Mouse (Mus musculus): ENCODE results near the gene Pcnx. TPM values are rescaled to one million over a fixed set of nuclear protein-coding genes. Genes with fewer than 3 reads are reported as not detected.
A peak's percentile ranks its signal among the peaks of the same experiment; 100 is the strongest.

Gene Pcnx
- polyA plus RNA-seq, 1 experiment from 2014 or later, result 9.0 TPM

DNA sequence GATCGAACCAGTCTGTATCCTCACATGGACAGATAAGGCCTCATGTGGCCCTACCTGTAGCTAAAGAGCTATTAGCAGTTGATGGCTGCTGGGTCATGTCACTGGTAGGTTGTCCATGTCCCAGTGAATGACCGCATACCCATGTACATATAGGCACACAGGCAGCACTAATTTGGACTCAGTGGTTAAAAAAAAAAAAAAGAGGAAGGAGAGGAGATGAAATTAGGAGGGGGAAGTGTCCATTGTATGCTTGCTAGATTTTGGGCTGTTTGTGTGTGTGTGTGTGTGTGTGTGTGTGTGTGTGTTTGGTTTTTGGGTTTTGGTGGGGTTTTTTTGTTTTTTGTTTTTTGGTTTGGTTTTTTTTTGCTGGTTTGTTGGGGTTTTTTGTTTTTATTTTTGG is 26.7 kb upstream of the Pcnx start:
- Histone ChIP-seq H3K4me3 (no peak overlapping the region), H3K9ac (no peak overlapping the region), H3K27me3 (replicated peaks) (no peaks in the 10 kb centered on the region), H3K4me1 (0 out of 2 replicates have a peak, but pooled peaks cover 7% of the 10 kb centered on the region), H3K27ac (replicated peaks) (no peak overlapping the region), H3K9me3 (no peaks in the 10 kb centered on the region), H3K36me3 (no peaks in the 10 kb centered on the region), H3K4me2 (no peak overlapping the region)
- no peak for ATAC-seq (ENCODE audit: extremely low read depth, insufficient number of reproducible peaks, low FRiP score, low TSS enrichment)
- WGBS, result 76% methylated on average over 2 of the region's 2 CpGs

DNA sequence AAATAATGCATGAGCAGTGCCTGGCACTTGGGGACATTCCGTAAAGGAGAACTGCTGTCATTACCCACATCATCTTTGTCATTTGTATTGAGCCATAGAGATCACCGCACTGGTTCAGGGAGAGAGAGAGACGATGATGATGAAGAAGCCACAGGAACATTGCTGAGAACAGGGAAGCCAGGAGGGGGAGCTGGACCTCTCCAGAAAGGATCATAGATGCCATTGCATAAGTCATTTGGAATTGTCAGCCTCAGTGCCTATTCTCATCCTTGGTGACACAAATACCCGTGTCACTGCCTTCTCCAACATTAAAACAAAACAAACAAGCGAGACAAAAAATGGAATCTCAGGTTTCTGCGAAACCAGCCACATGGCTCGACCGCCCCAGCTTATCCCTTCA is 23.7 kb upstream of the Pcnx start:
- 67% methylated on average over 8 of the region's 8 CpGs for WGBS

GRCm38 (mm10) chr12:81837463-81837862 is 22.4 kb upstream of the Pcnx start:
- H3K4me3 ChIP-seq, result no peak overlapping the region
- WGBS, result 67% methylated on average over 5 of the region's 5 CpGs
- H3K4me2 ChIP-seq, result no peak overlapping the region
- no peak for ATAC-seq (ENCODE audit: extremely low read depth, insufficient number of reproducible peaks, low FRiP score, low TSS enrichment)
- H3K4me1 ChIP-seq, result peaks cover 3% of the 10 kb centered on the region; the same call in 1 of the 2 replicates
- no peaks in the 10 kb centered on the region for H3K9me3 ChIP-seq
- no peak overlapping the region for H3K9ac ChIP-seq
- H3K36me3 ChIP-seq, result no peaks in the 10 kb centered on the region
- H3K27me3 ChIP-seq (replicated peaks), result no peaks in the 10 kb centered on the region
- no peak overlapping the region for H3K27ac ChIP-seq (replicated peaks)

More for the DNA sequence above, 23.7 kb upstream of the Pcnx start:
- Histone ChIP-seq H3K36me3 (no peaks in the 10 kb centered on the region), H3K4me3 (no peak overlapping the region), H3K27me3 (replicated peaks) (no peaks in the 10 kb centered on the region), H3K9me3 (no peaks in the 10 kb centered on the region), H3K4me1 (peaks cover 7% of the 10 kb centered on the region; the same call in 1 of the 2 replicates), H3K9ac (no peak overlapping the region), H3K27ac (replicated peaks) (no peak overlapping the region), H3K4me2 (no peak overlapping the region)
- no peak for ATAC-seq (ENCODE audit: extremely low read depth, insufficient number of reproducible peaks, low FRiP score, low TSS enrichment)

DNA sequence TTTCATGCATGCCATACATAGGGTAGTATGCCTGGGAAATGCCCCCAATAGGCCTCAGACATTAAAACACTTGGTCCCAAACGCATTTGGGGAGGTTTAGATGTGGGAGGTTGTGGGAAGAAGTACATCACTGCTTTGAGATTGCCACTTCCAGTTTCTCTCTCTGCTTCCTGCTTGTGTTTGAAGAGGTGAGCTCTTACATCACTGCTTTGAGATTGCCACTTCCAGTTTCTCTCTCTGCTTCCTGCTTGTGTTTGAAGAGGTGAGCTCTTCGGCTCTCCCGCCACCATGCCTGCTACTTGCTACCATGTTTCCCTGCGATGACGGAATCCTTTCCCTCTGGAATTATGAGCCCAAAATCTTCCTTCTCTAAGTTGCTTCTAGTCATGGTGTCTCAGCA is 20.2 kb upstream of the Pcnx start:
- H3K9ac ChIP-seq, result no peak overlapping the region
- H3K27ac ChIP-seq (replicated peaks), result no peak overlapping the region
- H3K27me3 ChIP-seq (replicated peaks), result no peaks in the 10 kb centered on the region
- WGBS, result 79% methylated on average over 5 of the region's 5 CpGs
- H3K4me1 ChIP-seq, result peaks cover 8% of the 10 kb centered on the region
- H3K4me2 ChIP-seq, result no peak overlapping the region
- no peaks in the 10 kb centered on the region for H3K9me3 ChIP-seq
- H3K36me3 ChIP-seq, result no peaks in the 10 kb centered on the region
- no peak for ATAC-seq (ENCODE audit: extremely low read depth, insufficient number of reproducible peaks, low FRiP score, low TSS enrichment)
- no peak overlapping the region for H3K4me3 ChIP-seq

GRCm38 (mm10) chr12:81841046-81841445 is 18.8 kb upstream of the Pcnx start:
- Histone ChIP-seq H3K9me3 (no peaks in the 10 kb centered on the region), H3K36me3 (no peaks in the 10 kb centered on the region), H3K27ac (replicated peaks) (0 out of 2 replicates have a peak overlapping the region, but pooled peaks have one; percentile 12), H3K27me3 (replicated peaks) (no peaks in the 10 kb centered on the region), H3K4me1 (peaks cover 20% of the 10 kb centered on the region), H3K4me3 (no peak overlapping the region), H3K4me2 (no peak overlapping the region), H3K9ac (no peak overlapping the region)
- 44% methylated on average over 5 of the region's 5 CpGs for WGBS
- ATAC-seq (ENCODE audit: extremely low read depth, insufficient number of reproducible peaks, low FRiP score, low TSS enrichment), result no peak

GRCm38 (mm10) chr12:81843501-81843900 is 16.3 kb upstream of the Pcnx start:
- Histone ChIP-seq H3K4me2 (no peak overlapping the region), H3K9me3 (no peaks in the 10 kb centered on the region), H3K27ac (replicated peaks) (no peak overlapping the region), H3K9ac (no peak overlapping the region), H3K27me3 (replicated peaks) (no peaks in the 10 kb centered on the region), H3K36me3 (no peaks in the 10 kb centered on the region), H3K4me1 (peaks cover 20% of the 10 kb centered on the region), H3K4me3 (no peak overlapping the region)
- no peak for ATAC-seq (ENCODE audit: extremely low read depth, insufficient number of reproducible peaks, low FRiP score, low TSS enrichment)
- WGBS, result 74% methylated on average over 5 of the region's 5 CpGs

DNA sequence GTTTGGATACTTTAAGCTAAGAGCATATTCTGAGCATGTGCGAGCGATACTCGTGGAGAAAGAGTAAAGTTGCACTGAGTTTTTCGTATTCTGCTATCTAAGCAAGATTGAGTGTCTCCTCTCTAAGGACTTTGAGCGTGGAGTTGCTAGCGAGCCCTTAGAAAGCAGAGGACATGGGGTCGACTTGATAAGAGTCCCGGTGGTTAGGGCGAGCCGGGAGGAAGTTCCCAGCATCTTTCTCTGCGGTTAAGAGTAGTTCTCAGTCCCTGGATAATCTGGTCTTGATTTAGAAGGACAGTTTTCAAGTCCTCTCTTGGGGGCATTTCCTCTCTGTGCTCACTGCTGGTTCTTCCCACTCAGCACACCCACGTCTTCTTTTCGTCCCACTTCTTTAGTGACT is 15.3 kb upstream of the Pcnx start:
- peak overlapping the region; percentile 40 for H3K4me3 ChIP-seq
- no peak for ATAC-seq (ENCODE audit: extremely low read depth, insufficient number of reproducible peaks, low FRiP score, low TSS enrichment)
- H3K36me3 ChIP-seq, result no peaks in the 10 kb centered on the region
- H3K9me3 ChIP-seq, result no peaks in the 10 kb centered on the region
- no peak overlapping the region; the same call in 1 of the 2 replicates for H3K27ac ChIP-seq (replicated peaks)
- H3K9ac ChIP-seq, result peak overlapping the region; percentile 67
- H3K4me2 ChIP-seq, result peak overlapping the region; percentile 70
- H3K27me3 ChIP-seq (replicated peaks), result no peaks in the 10 kb centered on the region
- 13% methylated on average over 13 of the region's 13 CpGs for WGBS
- peaks cover 20% of the 10 kb centered on the region for H3K4me1 ChIP-seq

DNA sequence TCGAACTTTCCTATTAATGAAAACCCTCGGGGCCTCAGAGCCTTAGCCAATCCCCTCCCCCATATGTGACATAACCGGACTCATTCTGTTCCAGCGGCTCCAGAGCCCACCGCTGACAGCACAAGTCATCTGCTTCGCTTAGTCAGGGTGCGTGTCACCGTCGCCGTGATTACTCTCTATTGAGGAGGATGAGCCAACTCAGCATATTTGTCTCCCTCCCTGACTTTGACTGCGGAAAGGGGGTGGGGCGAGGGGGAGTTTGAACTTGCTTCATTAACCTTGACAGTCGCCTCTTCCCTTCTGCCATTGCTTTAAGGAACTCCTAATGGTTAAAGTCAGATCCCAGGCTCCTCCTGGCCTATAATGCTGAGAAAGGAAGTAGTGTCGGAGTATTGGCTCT is 14.8 kb upstream of the Pcnx start:
- Histone ChIP-seq H3K27ac (replicated peaks) (0 out of 2 replicates have a peak overlapping the region, but pooled peaks have one; percentile 20), H3K27me3 (replicated peaks) (no peaks in the 10 kb centered on the region), H3K36me3 (no peaks in the 10 kb centered on the region), H3K4me3 (peak overlapping the region; percentile 40), H3K9ac (peak overlapping the region; percentile 67), H3K4me2 (peak overlapping the region; percentile 70), H3K9me3 (no peaks in the 10 kb centered on the region), H3K4me1 (peaks cover 23% of the 10 kb centered on the region)
- WGBS, result 9% methylated on average over 14 of the region's 14 CpGs
- ATAC-seq (ENCODE audit: extremely low read depth, insufficient number of reproducible peaks, low FRiP score, low TSS enrichment), result peak; percentile 64; the same call in 1 of the 2 replicates

- H3K4me3 ChIP-seq, result no peak overlapping the region
- H3K9ac ChIP-seq, result no peak overlapping the region
- H3K36me3 ChIP-seq, result no peaks in the 10 kb centered on the region
- WGBS, result 54% methylated on average over 8 of the region's 8 CpGs
- peaks cover 28% of the 10 kb centered on the region for H3K4me1 ChIP-seq
- no peak overlapping the region for H3K4me2 ChIP-seq
- H3K27ac ChIP-seq (replicated peaks), result no peak overlapping the region
- no peaks in the 10 kb centered on the region for H3K9me3 ChIP-seq
- no peak for ATAC-seq (ENCODE audit: extremely low read depth, insufficient number of reproducible peaks, low FRiP score, low TSS enrichment)
- no peaks in the 10 kb centered on the region for H3K27me3 ChIP-seq (replicated peaks)
These were observed 10.2 kb upstream of the Pcnx start for GRCm38 (mm10) chr12:81849629-81850028.

- Histone ChIP-seq H3K4me2 (no peak overlapping the region), H3K27ac (replicated peaks) (0 out of 2 replicates have a peak overlapping the region, but pooled peaks have one; percentile 49), H3K27me3 (replicated peaks) (no peaks in the 10 kb centered on the region), H3K9ac (no peak overlapping the region), H3K36me3 (no peaks in the 10 kb centered on the region), H3K9me3 (no peaks in the 10 kb centered on the region), H3K4me1 (peaks cover 27% of the 10 kb centered on the region), H3K4me3 (no peak overlapping the region)
- no peak for ATAC-seq (ENCODE audit: extremely low read depth, insufficient number of reproducible peaks, low FRiP score, low TSS enrichment)
- 82% methylated on average over 2 of the region's 2 CpGs for WGBS
These were observed 7.3 kb upstream of the Pcnx start for GRCm38 (mm10) chr12:81852551-81852950.

DNA sequence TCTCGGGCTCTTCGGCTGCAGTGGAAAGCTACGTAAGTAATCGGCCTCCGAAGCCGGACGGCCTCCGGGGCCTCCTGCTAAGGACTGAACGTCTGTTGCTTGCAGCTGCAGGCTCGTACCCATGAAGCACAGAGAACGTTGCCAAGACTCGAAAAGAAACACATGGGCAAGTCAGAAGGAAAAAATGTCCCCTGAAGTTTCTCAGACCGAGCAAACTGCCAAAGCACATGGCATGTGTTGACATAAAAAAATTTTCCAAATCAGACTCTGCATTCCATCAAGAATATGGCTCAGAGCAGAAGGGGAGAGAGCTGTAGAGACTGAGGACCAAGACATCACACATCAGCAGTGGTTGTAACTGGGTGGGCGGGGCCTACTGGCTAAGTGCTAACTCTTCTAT is 6.8 kb upstream of the Pcnx start:
- Histone ChIP-seq H3K36me3 (no peaks in the 10 kb centered on the region), H3K9ac (no peak overlapping the region), H3K4me1 (peaks cover 29% of the 10 kb centered on the region), H3K27ac (replicated peaks) (0 out of 2 replicates have a peak overlapping the region, but pooled peaks have one; percentile 49), H3K4me3 (no peak overlapping the region), H3K4me2 (no peak overlapping the region), H3K27me3 (replicated peaks) (no peaks in the 10 kb centered on the region), H3K9me3 (no peaks in the 10 kb centered on the region)
- ATAC-seq (ENCODE audit: extremely low read depth, insufficient number of reproducible peaks, low FRiP score, low TSS enrichment), result no peak
- 54% methylated on average over 14 of the region's 14 CpGs for WGBS

DNA sequence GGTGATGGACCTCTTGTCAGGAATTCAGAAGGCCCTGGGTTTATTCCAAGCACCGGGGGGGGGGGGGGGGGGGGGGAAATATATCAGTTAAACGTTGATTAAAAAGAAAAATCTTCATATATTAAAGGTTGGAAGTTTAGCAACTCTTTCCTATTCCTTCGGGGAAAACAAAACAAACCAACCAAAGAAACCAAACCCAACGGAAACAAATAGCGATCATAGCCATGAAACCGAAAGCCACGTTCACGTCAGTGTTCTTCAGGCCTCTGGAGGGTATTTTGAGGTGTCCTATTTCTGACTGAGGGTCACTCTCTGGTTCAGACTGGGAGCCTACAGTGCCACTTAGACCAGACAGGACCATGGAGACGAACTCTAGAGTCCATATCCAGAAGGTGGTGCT is 6.3 kb upstream of the Pcnx start:
- H3K9ac ChIP-seq, result no peak overlapping the region
- peaks cover 30% of the 10 kb centered on the region for H3K4me1 ChIP-seq
- H3K9me3 ChIP-seq, result no peaks in the 10 kb centered on the region
- 77% methylated on average over 9 of the region's 9 CpGs for WGBS
- H3K27ac ChIP-seq (replicated peaks), result no peak overlapping the region
- no peaks in the 10 kb centered on the region for H3K27me3 ChIP-seq (replicated peaks)
- H3K4me2 ChIP-seq, result no peak overlapping the region
- no peaks in the 10 kb centered on the region for H3K36me3 ChIP-seq
- no peak for ATAC-seq (ENCODE audit: extremely low read depth, insufficient number of reproducible peaks, low FRiP score, low TSS enrichment)
- no peak overlapping the region for H3K4me3 ChIP-seq

Measured in heart, embryonic 13.5 days (tissue).